Mouse (Mus musculus) liver, adult 2 months (tissue): ENCODE measurements around the gene Grik5. TPM values are rescaled to one million over a fixed set of nuclear protein-coding genes. Genes with fewer than 3 reads are reported as not detected.

Source experiments
- DNase-seq: peaks from one replicate; pipeline ENCODE4 v3.0.0-alpha.2; 2011; ENCODE audit warnings: low read depth, low spot score; ENCODE audit errors: extremely low read depth
- H3K27ac ChIP-seq: fragments of 200-500 bp; replicated peaks from 2 replicates; pipeline ENCODE4 v1.5.1; 2012; ENCODE audit warnings: low read depth, mild to moderate bottlenecking, control low read depth, inconsistent platforms, low read length; ENCODE audit not compliant: insufficient read depth
- H3K27me3 ChIP-seq: fragments of 200-500 bp; 2 replicates; pipeline ENCODE4 v1.6.1; 2012; ENCODE audit warnings: mild to moderate bottlenecking, moderate library complexity, low read length, inconsistent platforms; ENCODE audit not compliant: control insufficient read depth, insufficient read depth
- H3K36me3 ChIP-seq: fragments of 200-500 bp; 2 replicates; pipeline ENCODE4 v1.6.1; 2012; ENCODE audit warnings: low read length, inconsistent platforms; ENCODE audit not compliant: control insufficient read depth, insufficient read depth
- H3K4me1 ChIP-seq: fragments of 200-500 bp; 2 replicates; pipeline ENCODE4 v1.6.1; 2011; ENCODE audit warnings: low read length; ENCODE audit not compliant: control insufficient read depth, insufficient read depth
- H3K4me3 ChIP-seq: fragments of 200-500 bp; 2 replicates; pipeline ENCODE4 v1.5.1; 2011; ENCODE audit warnings: low read depth, mild to moderate bottlenecking, control low read depth, low read length, moderate library complexity; ENCODE audit not compliant: insufficient read depth
- H3K79me2 ChIP-seq: fragments of 200-500 bp; 2 replicates; pipeline ENCODE4 v1.6.1; 2012; ENCODE audit warnings: inconsistent platforms, mild to moderate bottlenecking, low read length, moderate library complexity; ENCODE audit not compliant: control insufficient read depth, insufficient read depth
- H3K9ac ChIP-seq: fragments of 200-500 bp; 2 replicates; pipeline ENCODE4 v1.6.1; 2012; ENCODE audit warnings: low read depth, mild to moderate bottlenecking, control low read depth, inconsistent platforms, low read length
- CTCF ChIP-seq: fragments of 200-500 bp; IDR thresholded peaks from 2 replicates; pipeline ENCODE4 v1.5.1; 2011; ENCODE audit warnings: low read depth, low read length, control low read depth
- POLR2A ChIP-seq: fragments of 200-500 bp; IDR thresholded peaks from 2 replicates; pipeline ENCODE4 v1.6.1; 2011; ENCODE audit warnings: low read length, control low read depth; ENCODE audit not compliant: insufficient read depth; ENCODE audit errors: extremely low read depth
- WGBS: fragments of 180-500 bp; shearing (Covaris S2); methylation state at CpG from one replicate; pipeline ENCODE4 v1.1.7; 2018; 5-methylcytosine and 5-hydroxymethylcytosine counted together
- polyA plus RNA-seq: library from polyadenylated mRNA; depleted of rRNA; stranded (reverse); fragments of >200 nt; gene quantifications from 2 replicates; pipeline ENCODE4 v1.2.3, GENCODE M21; 2012
- total RNA-seq: library from RNA; depleted of rRNA; stranded (reverse); fragments of >200 nt; gene quantifications from 2 replicates; pipeline ENCODE4 v1.2.3, GENCODE M21; 2014

The Grik5 gene
- total and polyA plus RNA-seq, 2 experiments, result 2.4 to 14.0 TPM

DNA sequence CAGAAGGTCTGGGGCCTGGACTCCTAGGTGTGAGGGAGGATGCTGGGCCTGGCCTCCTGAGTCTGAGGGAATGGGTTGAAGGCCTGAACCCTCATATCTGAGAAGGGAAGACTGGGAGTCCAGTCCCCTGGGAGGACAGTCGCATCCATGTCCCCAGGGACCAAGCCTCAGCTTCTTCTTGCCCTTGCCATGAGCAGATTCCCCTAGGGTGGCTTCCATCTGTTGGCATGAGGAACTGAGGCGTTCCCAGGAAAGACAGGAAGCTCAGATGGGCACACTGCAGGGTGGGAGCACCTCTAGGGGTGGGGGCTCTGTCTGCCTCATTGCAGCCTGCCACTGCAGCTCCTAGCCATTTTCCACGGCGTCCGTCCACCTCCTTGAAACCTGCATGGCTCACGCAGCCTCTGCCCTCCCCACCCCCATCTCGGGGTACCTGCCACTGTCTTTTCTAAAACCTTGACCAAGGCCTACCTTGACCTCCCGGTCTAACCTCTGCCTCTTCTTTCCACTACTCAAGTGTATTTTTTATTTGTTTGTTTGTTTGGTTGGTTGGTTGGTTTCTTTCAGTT is 68.2 kb downstream of the Grik5 start:
- 82% methylated on average over 8 of the region's 8 CpGs for WGBS
- Histone ChIP-seq H3K36me3 (no peaks in the 10 kb centered on the region), H3K27me3 (peaks cover 2% of the 10 kb centered on the region; the same call in 1 of the 2 replicates), H3K27ac (no peak overlapping the region), H3K9ac (no peak overlapping the region), H3K4me1 (no peaks in the 10 kb centered on the region), H3K4me3 (no peak overlapping the region), H3K79me2 (no peaks in the 10 kb centered on the region)
- DNase-seq, result no peak
- TF ChIP-seq POLR2A, result no peak
- TF ChIP-seq CTCF, result no peak

DNA sequence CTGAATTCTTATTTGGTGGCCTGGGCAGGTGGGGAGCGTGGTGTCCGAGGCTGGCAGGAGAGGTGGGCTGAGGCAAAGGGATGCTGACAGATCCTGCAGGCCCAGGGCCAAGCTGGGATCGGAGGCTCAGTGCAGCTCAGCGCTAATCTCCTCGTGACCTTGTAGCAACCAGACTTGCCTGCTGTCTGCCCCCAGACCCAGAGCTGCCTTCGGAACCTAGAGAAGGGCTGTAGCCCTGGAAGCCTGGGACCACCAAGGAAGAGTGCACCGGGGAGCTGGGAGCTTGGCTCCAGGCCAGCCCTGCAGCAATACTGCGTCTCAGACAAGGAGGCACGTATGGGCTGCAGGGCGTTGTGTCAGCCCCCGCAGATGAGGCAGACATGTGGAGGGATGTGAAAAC is 68.9 kb downstream of the Grik5 start:
- TF ChIP-seq POLR2A, result no peak
- no peak for TF ChIP-seq CTCF
- H3K4me1 ChIP-seq, result no peaks in the 10 kb centered on the region
- no peak overlapping the region for H3K27ac ChIP-seq
- no peaks in the 10 kb centered on the region for H3K36me3 ChIP-seq
- H3K27me3 ChIP-seq, result peaks cover 2% of the 10 kb centered on the region; the same call in 1 of the 2 replicates
- DNase-seq, result no peak
- no peak overlapping the region for H3K9ac ChIP-seq
- H3K4me3 ChIP-seq, result no peak overlapping the region
- H3K79me2 ChIP-seq, result no peaks in the 10 kb centered on the region
- 75% methylated on average over 11 of the region's 11 CpGs for WGBS

DNA sequence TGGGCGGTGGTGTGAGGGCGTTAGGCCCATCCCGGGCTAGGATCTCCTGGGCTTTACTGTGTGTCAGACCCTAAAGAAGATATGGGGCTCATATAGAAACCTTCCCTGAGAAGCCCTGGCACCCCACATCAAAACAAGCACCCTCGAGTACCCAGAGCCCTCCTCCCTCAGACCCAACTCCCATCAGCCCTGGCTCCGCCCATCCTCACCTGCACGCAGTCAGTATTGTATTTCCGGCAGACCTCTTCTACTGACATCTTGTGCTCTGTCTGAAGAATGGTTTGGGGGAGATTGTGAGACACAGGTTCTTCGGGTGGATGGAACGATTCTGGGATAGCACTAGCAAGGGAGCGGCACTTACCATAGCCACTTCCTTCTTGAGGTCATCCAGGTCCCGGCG is 71.4 kb downstream of the Grik5 start:
- DNase-seq, result no peak
- H3K27me3 ChIP-seq, result no peaks in the 10 kb centered on the region
- H3K4me1 ChIP-seq, result no peaks in the 10 kb centered on the region
- H3K36me3 ChIP-seq, result no peaks in the 10 kb centered on the region
- H3K4me3 ChIP-seq, result no peak overlapping the region
- no peak overlapping the region for H3K27ac ChIP-seq
- 65% methylated on average over 12 of the region's 12 CpGs for WGBS
- no peak overlapping the region for H3K9ac ChIP-seq
- no peaks in the 10 kb centered on the region for H3K79me2 ChIP-seq
- no peak for TF ChIP-seq POLR2A
- no peak for TF ChIP-seq CTCF

DNA sequence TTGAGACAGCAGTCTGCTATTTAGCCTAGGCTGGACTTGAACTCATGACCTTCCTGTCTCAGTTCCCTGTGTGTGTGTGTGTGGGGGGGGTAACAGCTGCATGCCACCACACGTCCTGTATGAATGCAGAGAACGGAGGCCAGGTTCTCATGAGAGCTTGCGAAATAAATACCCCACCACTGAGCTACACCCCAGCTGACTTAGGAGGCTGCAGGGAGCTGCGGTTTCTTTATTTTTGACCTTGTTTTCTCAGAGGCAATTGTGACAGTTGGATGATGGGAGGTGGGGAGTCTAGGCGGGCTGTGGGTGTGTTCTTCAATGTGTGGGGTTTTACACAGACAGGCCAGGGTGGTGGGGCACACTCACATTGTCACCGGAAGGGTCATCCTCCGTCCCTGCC is 71.9 kb downstream of the Grik5 start:
- WGBS, result 62% methylated on average over 7 of the region's 7 CpGs

DNA sequence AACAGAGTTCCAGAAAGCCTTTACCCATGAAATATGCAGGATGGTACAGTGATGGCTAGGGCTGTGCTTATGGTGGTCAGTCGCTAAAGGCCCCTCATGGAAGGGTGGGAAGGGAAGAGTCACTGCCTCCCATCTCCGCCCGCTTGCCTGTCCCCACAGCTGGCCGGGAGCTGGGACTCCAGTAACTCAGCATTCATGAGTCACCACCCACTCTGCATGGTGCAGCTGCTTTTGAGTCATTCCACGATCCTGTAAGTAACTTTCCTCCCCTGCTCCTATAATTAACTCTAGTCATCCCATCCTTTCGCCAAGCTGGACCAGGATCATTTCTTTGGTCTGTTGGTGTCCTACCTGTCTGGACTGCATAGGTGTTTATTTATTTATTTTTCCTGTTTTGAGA is 79.1 kb downstream of the Grik5 start:
- Histone ChIP-seq H3K27ac (no peak overlapping the region), H3K27me3 (no peaks in the 10 kb centered on the region), H3K9ac (no peak overlapping the region), H3K36me3 (no peaks in the 10 kb centered on the region), H3K79me2 (no peaks in the 10 kb centered on the region), H3K4me1 (no peaks in the 10 kb centered on the region), H3K4me3 (no peak overlapping the region)
- TF ChIP-seq POLR2A, result no peak
- TF ChIP-seq CTCF, result no peak
- WGBS, result 70% methylated on average over 6 of the region's 6 CpGs
- no peak for DNase-seq

More for the DNA sequence above, 71.9 kb downstream of the Grik5 start:
- no peak for TF ChIP-seq POLR2A
- no peak for TF ChIP-seq CTCF
- no peaks in the 10 kb centered on the region for H3K4me1 ChIP-seq
- H3K9ac ChIP-seq, result no peak overlapping the region
- H3K27ac ChIP-seq, result no peak overlapping the region
- no peak overlapping the region for H3K4me3 ChIP-seq
- no peak for DNase-seq
- H3K27me3 ChIP-seq, result no peaks in the 10 kb centered on the region
- no peaks in the 10 kb centered on the region for H3K36me3 ChIP-seq
- H3K79me2 ChIP-seq, result no peaks in the 10 kb centered on the region

DNA sequence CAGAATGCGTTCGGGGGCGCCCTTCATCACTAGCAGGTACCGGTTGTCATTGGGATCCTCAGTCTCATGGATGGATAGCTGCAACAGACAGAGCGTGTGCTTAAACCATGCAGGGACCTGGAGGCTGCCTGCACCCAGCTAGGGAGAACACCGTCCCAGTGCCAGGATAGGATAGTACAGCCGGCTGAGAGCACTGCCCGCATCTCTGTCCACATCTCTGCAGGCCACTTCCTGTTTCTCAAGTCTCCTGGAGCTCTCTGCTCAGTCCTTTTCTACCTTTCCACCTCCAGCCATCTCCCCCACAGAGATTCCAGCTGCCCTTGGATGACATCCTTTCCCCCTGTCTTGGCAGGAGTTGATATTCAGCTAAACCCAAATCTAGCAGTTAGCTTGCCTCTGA is 81.7 kb downstream of the Grik5 start:
- no peaks in the 10 kb centered on the region for H3K36me3 ChIP-seq
- H3K27me3 ChIP-seq, result no peaks in the 10 kb centered on the region
- no peak overlapping the region for H3K9ac ChIP-seq
- 83% methylated on average over 8 of the region's 8 CpGs for WGBS
- H3K4me3 ChIP-seq, result no peak overlapping the region
- DNase-seq, result no peak
- no peaks in the 10 kb centered on the region for H3K79me2 ChIP-seq
- no peaks in the 10 kb centered on the region for H3K4me1 ChIP-seq
- TF ChIP-seq CTCF (no peak), POLR2A (no peak)
- H3K27ac ChIP-seq, result no peak overlapping the region
